ENCODE assay signal across 8 mouse cellular contexts in the genomic region with DNA sequence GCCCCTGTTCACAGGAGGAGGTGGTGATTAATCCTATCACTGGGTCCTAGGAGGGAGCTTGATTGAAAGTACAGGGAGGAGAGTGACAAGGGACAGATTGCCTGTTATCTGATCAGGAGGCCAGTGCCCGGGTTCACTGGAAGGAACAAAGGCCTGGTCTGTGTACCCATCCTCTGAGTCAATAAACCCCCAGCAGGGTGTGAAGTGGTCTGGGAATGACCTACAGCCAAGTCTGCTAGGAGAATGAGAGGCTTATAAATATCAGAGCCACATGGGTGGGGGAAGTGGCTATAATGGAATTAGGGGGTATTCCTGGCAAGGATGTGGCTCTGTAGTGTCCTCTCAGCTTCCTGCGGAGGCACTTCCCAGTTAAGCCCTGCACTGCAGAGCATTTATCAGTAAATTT.
DNase-seq lines count a peak whose midpoint lies in the region; ATAC-seq and TF ChIP-seq lines count a peak whose summit lies in the region.

No protein-coding gene starts in this region.

- H3K4me1 ChIP-seq in heart, embryonic 14.5 days (ENCODE audit: control insufficient read depth in 2 of 2, insufficient read depth in 2 of 2, low read length in 2 of 2): peaks cover 12 to 18% of the 10 kb centered on the region in 2 experiments
- H3K4me1 ChIP-seq in hindbrain, postnatal 0 days (ENCODE audit: insufficient read depth, low read length): no peaks in the 10 kb centered on the region
- H3K4me1 ChIP-seq in midbrain, embryonic 12.5 days: peaks cover 8% of the 10 kb centered on the region; the same call in 1 of the 2 replicates

- H3K27ac ChIP-seq in heart, embryonic 14.5 days (replicated peaks in 1 of 2; ENCODE audit: control insufficient read depth in 1 of 2, insufficient read depth in 1 of 2, low read depth in 2 of 2, low read length in 2 of 2): no peak overlapping the region
- H3K27ac ChIP-seq in hindbrain, postnatal 0 days: no peak overlapping the region
- no peak overlapping the region for H3K27ac ChIP-seq in midbrain, embryonic 12.5 days (replicated peaks)

- TF ChIP-seq CTCF in hindbrain, postnatal 0 days (IDR thresholded peaks at IDR 0.05; ENCODE audit: low read depth): no peak

- H3K27me3 ChIP-seq in heart, embryonic 14.5 days (ENCODE audit: control insufficient read depth, insufficient read depth, low read length): no peaks in the 10 kb centered on the region
- no peaks in the 10 kb centered on the region for H3K27me3 ChIP-seq in hindbrain, postnatal 0 days (ENCODE audit: insufficient read depth, low read length)
- H3K27me3 ChIP-seq in midbrain, embryonic 12.5 days: no peaks in the 10 kb centered on the region; the same call in 1 of the 2 replicates

- no peak overlapping the region for H3K4me3 ChIP-seq in heart, embryonic 14.5 days (ENCODE audit: control insufficient read depth in 1 of 2, insufficient read depth in 1 of 2, low read depth in 1 of 2, low read length in 2 of 2)
- H3K4me3 ChIP-seq in hindbrain, postnatal 0 days (ENCODE audit: low read length): no peak overlapping the region
- no peak overlapping the region for H3K4me3 ChIP-seq in midbrain, embryonic 12.5 days

- DNase-seq in heart, postnatal 36 days: no peak
- peak; percentile 13 for DNase-seq in adrenal gland, postnatal 10 days
- peak; percentile 16 for DNase-seq in hindbrain, postnatal 0 days (ENCODE audit: low spot score)
- DNase-seq in frontal cortex, adult 2 months (ENCODE audit: extremely low spot score in 1 of 2, low spot score in 1 of 2): no peak
- DNase-seq in spleen, postnatal 10 days (ENCODE audit: low spot score in 2 of 2): no peak
- no peak for DNase-seq in layer of hippocampus, adult 9-11 months

- H3K9me3 ChIP-seq in heart, embryonic 14.5 days (ENCODE audit: control insufficient read depth, low read length): no peaks in the 10 kb centered on the region
- H3K9me3 ChIP-seq in hindbrain, postnatal 0 days (ENCODE audit: low read length): no peaks in the 10 kb centered on the region
- H3K9me3 ChIP-seq in midbrain, embryonic 12.5 days: no peaks in the 10 kb centered on the region

- intact Hi-C loops in heart, postnatal 36 days (cut with DNase I): no loop called here

- peak; percentile 31; the same call in 1 of the 2 replicates for ATAC-seq in heart, embryonic 14.5 days (ENCODE audit: insufficient number of reproducible peaks, insufficient read depth, low FRiP score, low read depth)
- ATAC-seq in hindbrain, postnatal 0 days: peak; percentile 47; the same call in 1 of the 2 replicates
- ATAC-seq in midbrain, embryonic 12.5 days (ENCODE audit: low FRiP score, low read depth): peak; percentile 52; the same call in 1 of the 2 replicates

- H3K9ac ChIP-seq in heart, embryonic 14.5 days (ENCODE audit: low read length): no peak overlapping the region
- no peak overlapping the region for H3K9ac ChIP-seq in hindbrain, postnatal 0 days (replicated peaks; ENCODE audit: low read length)
- H3K9ac ChIP-seq in midbrain, embryonic 12.5 days (replicated peaks): no peak overlapping the region

- H3K4me2 ChIP-seq in heart, embryonic 14.5 days (ENCODE audit: low read length): no peak overlapping the region
- no peak overlapping the region for H3K4me2 ChIP-seq in hindbrain, postnatal 0 days (ENCODE audit: low read depth, low read length)
- H3K4me2 ChIP-seq in midbrain, embryonic 12.5 days (replicated peaks): no peak overlapping the region

- H3K36me3 ChIP-seq in heart, embryonic 14.5 days (ENCODE audit: control insufficient read depth, insufficient read depth, low read length): no peaks in the 10 kb centered on the region
- no peaks in the 10 kb centered on the region for H3K36me3 ChIP-seq in hindbrain, postnatal 0 days (ENCODE audit: insufficient read depth, low read length)
- H3K36me3 ChIP-seq in midbrain, embryonic 12.5 days: no peaks in the 10 kb centered on the region

- WGBS in heart, embryonic 14.5 days: 6% methylated on average over 2 of the region's 2 CpGs
- 30% methylated on average over 2 of the region's 2 CpGs for WGBS in hindbrain, postnatal 0 days
- WGBS in midbrain, embryonic 12.5 days: 13% methylated on average over 2 of the region's 2 CpGs

Comparison
In these comparisons a context has a peak if more than half of its experiments do, and no peak if none do; other contexts are left out.
1. DNase-seq: peak in adrenal gland, postnatal 10 days (single experiment) and hindbrain, postnatal 0 days (single experiment); none in heart, postnatal 36 days (0 of 2), frontal cortex, adult 2 months (0 of 2), spleen, postnatal 10 days (0 of 2) and layer of hippocampus, adult 9-11 months (single experiment).
2. Peak in every context shown above with its lines, with median percentiles within 50 percentile points of each other: ATAC-seq.